Mouse (Mus musculus): ENCODE results near the gene Ubr1.

- no peak for TF ChIP-seq CTCF (conservative IDR thresholded peaks at IDR 0.05 in 1 of 2, IDR thresholded peaks at IDR 0.05 in 1 of 2; ENCODE audit: low read depth in 2 of 2, low read length in 2 of 2)
- no peak for TF ChIP-seq EP300 (IDR thresholded peaks at IDR 0.05; ENCODE audit: low read length)
- no peak for TF ChIP-seq MXI1 (IDR thresholded peaks at IDR 0.05; ENCODE audit: low read depth, low read length)
Observed at GRCm38 (mm10) chr2:120983611-120984010, 13.1 kb upstream of the Ubr1 start.

Data from CH12.LX (cell line).